Mouse (Mus musculus): ENCODE results near the gene Pde1b.

- TF ChIP-seq CTCF (IDR thresholded peaks at IDR 0.05; ENCODE audit: borderline replicate concordance, insufficient read depth, low read depth, low read length) (peak; percentile 74), POLR2A (IDR thresholded peaks at IDR 0.05; ENCODE audit: borderline replicate concordance, insufficient read depth, low read length) (no peak)
Measured at GRCm38 (mm10) chr15:103552096-103552690, 49.4 kb downstream of the Pde1b start.
